Mouse (Mus musculus) heart, adult 2 months (tissue): ENCODE data around the gene Ubald2. TPM values are rescaled to one million over a fixed set of nuclear protein-coding genes. Genes with fewer than 3 reads are reported as not detected.
A peak's percentile ranks its signal among the peaks of the same experiment; 100 is the strongest.
"Not testable (repeated sequence)": the region's sequence is repeated elsewhere in the genome, so short reads cannot be mapped to it uniquely, and the experiment has no call there.

Experiments used
- DNase-seq, 2 experiments: peaks; one replicate each; pipeline ENCODE4 v3.0.0; 2021
- H3K27ac ChIP-seq: fragments of 200-600 bp; 2 replicates; pipeline ENCODE4 v1.8.1; 2022
- H3K27me3 ChIP-seq: fragments of 200-500 bp; 2 replicates; pipeline ENCODE4 v1.6.1; 2012; ENCODE audit warnings: mild to moderate bottlenecking, low read length, inconsistent platforms, mixed read lengths; ENCODE audit not compliant: control insufficient read depth, insufficient read depth
- H3K36me3 ChIP-seq: fragments of 200-500 bp; 2 replicates; pipeline ENCODE4 v1.6.1; 2012; ENCODE audit warnings: low read length, inconsistent platforms; ENCODE audit not compliant: control insufficient read depth, insufficient read depth
- H3K4me1 ChIP-seq: fragments of 200-500 bp; 2 replicates; pipeline ENCODE4 v1.6.1; 2011; ENCODE audit warnings: low read length; ENCODE audit not compliant: control insufficient read depth, insufficient read depth
- H3K4me3 ChIP-seq: fragments of 200-600 bp; 2 replicates; pipeline ENCODE4 v1.8.1; 2022
- H3K79me2 ChIP-seq: fragments of 200-500 bp; replicated peaks from 2 replicates; pipeline ENCODE4 v1.6.1; 2012; ENCODE audit warnings: mild to moderate bottlenecking, inconsistent platforms, low read length, moderate library complexity, mixed read lengths; ENCODE audit not compliant: control insufficient read depth, insufficient read depth
- H3K9ac ChIP-seq: fragments of 200-500 bp; 2 replicates; pipeline ENCODE4 v1.6.1; 2012; ENCODE audit warnings: low read depth, mild to moderate bottlenecking, control low read depth, inconsistent platforms, low read length, mixed read lengths
- CTCF ChIP-seq: fragments of 200-600 bp; IDR thresholded peaks from 2 replicates; pipeline ENCODE4 v1.8.1; 2022; ENCODE audit warnings: antibody characterized with exemption, mild to moderate bottlenecking, moderate library complexity
- EP300 ChIP-seq: fragments of 200-500 bp; IDR thresholded peaks from 2 replicates; pipeline ENCODE4 v1.6.1; 2011; ENCODE audit warnings: low read depth, low read length, control low read depth; ENCODE audit not compliant: insufficient read depth
- POLR2A ChIP-seq: fragments of 200-500 bp; IDR thresholded peaks from 2 replicates; pipeline ENCODE4 v1.6.1; 2011; ENCODE audit warnings: mild to moderate bottlenecking, low read depth, low read length, control low read depth; ENCODE audit not compliant: insufficient read depth
- WGBS: fragments of 180-500 bp; shearing (Covaris S2); methylation state at CpG from one replicate; pipeline ENCODE4 v1.1.7; 2018; 5-methylcytosine and 5-hydroxymethylcytosine counted together
- intact Hi-C: fragments of 180-260 bp; cut with DNase I; formaldehyde crosslinking; loops from one replicate; pipeline ENCODE4 v1.15.1; 2025
- polyA plus RNA-seq: library from polyadenylated mRNA; depleted of rRNA; stranded (reverse); fragments of >200 nt; gene quantifications from 2 replicates; pipeline ENCODE4 v1.2.3, GENCODE M21; 2012
- total RNA-seq, 2 experiments: library from RNA; stranded (reverse); gene quantifications; 2 replicates each; pipeline ENCODE4 v1.2.3; 2021

Gene Ubald2
- total and polyA plus RNA-seq, 3 experiments, result 29.2 to 80.1 (median 34.1) TPM

DNA sequence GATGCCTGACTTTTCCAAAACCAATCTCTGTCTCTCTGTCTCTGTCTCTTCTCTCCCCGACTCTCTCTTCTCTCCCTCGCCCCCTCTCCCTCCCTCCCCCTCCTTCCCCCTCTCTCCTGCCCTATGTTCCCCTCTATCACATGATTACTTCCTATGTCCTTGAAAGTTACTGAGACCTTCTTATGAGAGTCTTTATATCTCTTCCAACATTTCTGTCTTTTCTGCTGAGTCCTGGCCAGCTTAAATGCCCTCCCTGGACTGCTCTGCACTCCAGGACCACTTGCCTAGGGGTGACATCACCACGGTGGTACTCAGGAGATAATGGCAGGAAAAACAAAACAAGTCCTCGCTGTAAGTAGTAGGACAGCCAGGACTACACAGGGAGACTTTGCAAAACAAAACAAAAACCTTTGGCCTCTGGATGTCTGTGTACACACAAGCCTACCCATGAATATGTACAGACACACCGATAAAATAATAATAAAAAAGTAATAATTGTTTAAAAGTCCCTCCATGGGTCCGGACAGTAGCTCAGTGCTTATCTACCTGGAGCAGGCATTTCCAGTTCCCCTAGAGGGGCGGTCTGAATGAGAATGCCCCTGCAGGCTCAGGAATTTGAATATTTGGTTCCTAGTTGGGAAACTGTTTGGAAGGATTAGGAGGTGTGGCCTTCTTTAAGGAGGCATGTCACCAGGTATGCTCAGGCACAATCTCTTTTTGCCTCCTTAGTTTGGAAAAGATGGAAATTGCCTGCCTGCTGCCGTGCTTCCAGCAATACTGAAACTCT lies 9.1 kb upstream of the Ubald2 start:
- intact Hi-C loops, result no loop called here
- Histone ChIP-seq H3K4me1 (peaks cover 3% of the 10 kb centered on the region), H3K36me3 (no peaks in the 10 kb centered on the region), H3K79me2 (no peaks in the 10 kb centered on the region), H3K27me3 (no peaks in the 10 kb centered on the region), H3K9ac (no peak overlapping the region), H3K4me3 (no peak overlapping the region), H3K27ac (peak overlapping the region; percentile 16; the same call in 1 of the 2 replicates)
- no peak for TF ChIP-seq CTCF
- no peak for TF ChIP-seq POLR2A
- TF ChIP-seq EP300, result no peak
- no peak for DNase-seq
- WGBS, result 39% methylated on average over 8 of the region's 8 CpGs

DNA sequence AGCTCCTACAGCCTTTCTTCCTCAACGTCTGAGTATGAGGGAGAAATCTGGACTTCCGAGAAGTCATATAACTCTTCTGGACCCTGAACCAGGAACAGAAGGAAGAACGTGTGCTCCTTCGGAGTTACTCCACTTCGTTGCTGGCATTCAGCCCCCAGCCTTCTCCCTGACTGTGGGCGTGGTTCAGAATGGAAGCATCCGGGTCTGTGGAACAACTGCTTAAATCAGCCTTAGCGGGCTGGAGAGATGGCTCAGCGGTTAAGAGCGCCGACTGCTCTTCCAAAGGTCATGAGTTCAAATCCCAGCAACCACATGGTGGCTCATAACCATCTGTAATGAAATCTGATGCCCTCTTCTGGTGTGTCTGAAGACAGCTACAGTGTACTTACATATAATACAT lies 7.6 kb upstream of the Ubald2 start:
- H3K36me3 ChIP-seq, H3K4me1 ChIP-seq, H3K9ac ChIP-seq, DNase-seq, H3K27me3 ChIP-seq, intact Hi-C loops, H3K79me2 ChIP-seq, H3K4me3 ChIP-seq, H3K27ac ChIP-seq: not testable (repeated sequence)
- 65% methylated on average over 11 of the region's 11 CpGs for WGBS

DNA sequence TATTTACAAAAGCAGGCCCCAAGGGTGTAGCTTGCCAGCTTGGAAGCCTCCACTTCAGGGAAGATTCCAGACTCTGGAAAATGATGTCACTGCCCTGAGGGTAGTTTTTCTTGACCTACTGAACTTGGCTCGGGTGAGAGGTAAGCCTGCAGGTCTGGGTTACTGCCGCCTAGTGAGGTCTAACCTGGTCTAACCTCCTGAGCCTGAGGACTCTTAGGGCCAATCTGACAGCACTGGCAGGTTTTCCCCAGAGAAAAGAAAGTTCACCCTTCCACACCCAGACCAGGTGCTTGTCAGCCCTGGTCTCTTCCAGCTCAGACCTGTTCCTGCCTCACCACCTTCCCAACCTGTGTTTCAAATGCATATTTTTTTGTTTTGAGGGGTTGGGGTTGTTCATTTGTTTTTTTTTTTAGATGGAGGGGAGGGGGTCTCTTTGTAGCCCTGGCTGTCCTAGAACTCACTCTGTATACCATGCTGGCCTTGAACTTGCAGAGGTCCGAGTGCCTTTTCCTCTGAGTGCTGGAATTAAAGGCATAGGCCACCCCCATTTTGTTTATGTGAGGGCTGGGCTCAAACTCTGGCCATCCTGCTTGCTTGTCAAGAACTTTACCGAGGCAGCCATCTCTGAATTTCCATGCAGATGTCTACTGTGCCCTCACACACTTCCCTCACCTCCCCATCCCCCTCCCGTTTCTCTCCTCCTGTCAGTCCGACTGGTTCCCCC lies 6.9 kb upstream of the Ubald2 start:
- no peaks in the 10 kb centered on the region for H3K27me3 ChIP-seq
- no peaks in the 10 kb centered on the region for H3K79me2 ChIP-seq
- H3K9ac ChIP-seq, result no peak overlapping the region
- no peak for TF ChIP-seq CTCF
- no peak for TF ChIP-seq EP300
- no peak for TF ChIP-seq POLR2A
- H3K36me3 ChIP-seq, result no peaks in the 10 kb centered on the region
- intact Hi-C loops, result no loop called here
- no peak for DNase-seq
- H3K4me1 ChIP-seq, result peaks cover 2% of the 10 kb centered on the region
- H3K27ac ChIP-seq, result no peak overlapping the region
- H3K4me3 ChIP-seq, result no peak overlapping the region
- WGBS, result 80% methylated on average over 6 of the region's 6 CpGs

DNA sequence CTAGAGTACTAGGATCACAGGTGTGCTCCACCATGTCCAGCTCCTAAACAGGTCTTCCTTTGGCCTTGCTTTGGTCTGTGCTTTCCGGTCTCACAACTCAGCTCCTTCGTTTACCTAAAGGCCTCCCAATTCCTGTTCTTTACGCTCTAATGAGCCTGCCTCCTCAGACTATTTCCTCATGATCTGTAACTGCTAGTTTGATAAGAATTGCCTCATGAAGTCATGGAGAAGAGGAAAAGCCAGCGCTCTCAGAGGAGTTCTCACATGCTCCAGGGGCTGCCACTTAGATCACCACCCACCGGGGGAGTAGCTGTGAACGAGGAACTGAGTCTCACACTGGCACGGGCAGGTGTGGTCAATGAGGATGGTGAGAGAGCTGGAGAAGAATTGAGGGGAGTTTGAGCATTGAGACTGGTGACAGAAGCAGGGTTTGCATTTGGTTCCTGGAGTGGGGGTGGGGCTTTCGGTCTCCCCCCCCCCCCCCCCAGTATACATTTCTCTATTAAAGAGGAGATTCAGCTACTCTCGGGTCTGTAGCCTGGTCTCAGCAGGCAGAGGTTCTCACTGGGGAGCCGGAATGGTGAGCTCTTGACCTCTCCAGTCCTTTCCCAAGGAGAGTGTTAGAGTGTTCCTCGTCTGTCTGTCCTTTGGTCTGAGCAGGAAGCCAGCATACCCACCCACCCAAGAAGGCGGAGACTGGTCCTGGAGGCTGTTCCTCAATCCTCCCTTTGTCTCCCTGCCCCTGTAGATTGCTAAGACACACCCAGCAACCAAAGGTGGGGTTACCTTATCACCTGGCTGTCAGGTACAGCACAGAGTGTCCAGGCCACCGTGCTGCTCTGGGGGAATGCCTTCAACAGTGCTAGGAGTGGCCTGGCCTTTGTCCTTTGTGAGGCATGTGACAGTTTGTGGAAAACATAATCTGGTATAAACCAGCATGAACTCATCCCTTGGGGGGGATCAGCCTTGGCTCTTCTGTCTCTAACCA lies 4.7 kb upstream of the Ubald2 start:
- no peaks in the 10 kb centered on the region for H3K36me3 ChIP-seq
- whole genome bisulfite sequencing, result 41% methylated on average over 13 of the region's 13 CpGs

DNA sequence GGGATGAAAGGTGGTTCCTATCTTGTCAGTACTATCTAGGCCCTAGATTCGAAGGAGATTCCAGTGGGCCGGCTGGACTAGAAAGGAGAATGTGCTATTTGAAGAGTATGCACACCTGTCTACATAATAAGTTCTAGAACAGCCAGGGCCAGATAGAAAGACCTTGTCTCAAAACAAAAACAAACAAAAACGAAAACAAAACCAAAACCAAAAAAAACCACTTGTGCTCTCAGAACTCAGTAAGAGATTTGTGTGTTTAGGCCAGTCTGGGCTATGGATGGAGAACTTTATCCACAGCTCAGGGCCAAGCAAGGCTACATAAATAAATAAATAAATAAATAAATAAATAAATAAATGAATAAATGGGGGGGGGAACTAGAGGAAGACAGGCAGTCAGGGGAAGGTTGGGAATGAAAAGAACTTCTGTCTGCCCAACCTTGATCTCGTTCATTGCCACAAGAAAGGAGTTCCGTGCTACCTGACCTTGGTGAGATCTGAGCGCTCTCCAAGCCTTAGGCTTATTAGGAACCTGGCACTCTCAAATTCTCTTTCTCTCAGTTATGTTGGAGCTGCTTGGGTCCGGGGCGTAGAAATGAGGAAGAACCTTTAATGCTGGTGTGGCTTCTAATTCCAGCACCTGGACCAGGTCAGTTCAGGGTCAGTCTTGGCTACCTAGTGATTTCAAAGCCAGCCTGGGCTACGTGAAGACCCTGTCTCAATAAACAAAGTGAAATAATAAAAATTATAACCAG lies 3.9 kb upstream of the Ubald2 start:
- Histone ChIP-seq H3K27ac (no peak overlapping the region), H3K9ac (no peak overlapping the region), H3K4me1 (0 out of 2 replicates have a peak, but pooled peaks cover 1% of the 10 kb centered on the region), H3K79me2 (no peaks in the 10 kb centered on the region), H3K27me3 (no peaks in the 10 kb centered on the region), H3K4me3 (no peak overlapping the region), H3K36me3 (no peaks in the 10 kb centered on the region)
- TF ChIP-seq CTCF, result no peak
- no peak for TF ChIP-seq POLR2A
- TF ChIP-seq EP300, result no peak
- intact Hi-C loops, result no loop called here
- DNase-seq, result no peak
- WGBS, result 84% methylated on average over 9 of the region's 9 CpGs

More for the DNA sequence above, 4.7 kb upstream of the Ubald2 start:
- H3K79me2 ChIP-seq, result no peaks in the 10 kb centered on the region
- no peak overlapping the region for H3K4me3 ChIP-seq
- H3K4me1 ChIP-seq, result peaks cover 2% of the 10 kb centered on the region
- no peak overlapping the region for H3K9ac ChIP-seq
- H3K27ac ChIP-seq, result no peak overlapping the region
- no peaks in the 10 kb centered on the region for H3K27me3 ChIP-seq
- no peak for DNase-seq
- TF ChIP-seq POLR2A (no peak), EP300 (no peak), CTCF (no peak)
- intact Hi-C loops, result no loop called here
